Mouse (Mus musculus): Measurements from ENCODE around the gene Dnaaf2.

The Dnaaf2 gene

DNA sequence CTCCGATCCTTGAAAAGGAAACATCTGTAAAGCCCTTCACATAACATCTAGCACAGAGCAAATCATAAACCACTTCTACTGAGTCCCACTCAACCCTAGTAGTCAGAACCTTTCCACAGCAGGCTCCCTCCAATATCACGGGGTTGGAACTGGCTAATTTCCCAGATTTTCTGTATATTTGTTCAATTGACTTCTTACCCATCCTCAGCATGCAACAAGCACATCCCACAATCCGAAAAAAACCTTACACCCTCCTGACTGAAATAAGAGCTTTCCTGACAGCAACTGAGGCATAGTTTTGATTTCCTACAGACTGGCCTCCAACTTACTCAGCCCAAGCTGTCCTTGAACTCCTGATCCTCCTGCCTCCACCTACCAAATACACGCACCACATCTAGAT, 41.8 kb downstream of the Dnaaf2 start:
- TF ChIP-seq GATA4 (IDR thresholded peaks at IDR 0.05; ENCODE audit: insufficient replicate concordance, low read length) = no peak

DNA sequence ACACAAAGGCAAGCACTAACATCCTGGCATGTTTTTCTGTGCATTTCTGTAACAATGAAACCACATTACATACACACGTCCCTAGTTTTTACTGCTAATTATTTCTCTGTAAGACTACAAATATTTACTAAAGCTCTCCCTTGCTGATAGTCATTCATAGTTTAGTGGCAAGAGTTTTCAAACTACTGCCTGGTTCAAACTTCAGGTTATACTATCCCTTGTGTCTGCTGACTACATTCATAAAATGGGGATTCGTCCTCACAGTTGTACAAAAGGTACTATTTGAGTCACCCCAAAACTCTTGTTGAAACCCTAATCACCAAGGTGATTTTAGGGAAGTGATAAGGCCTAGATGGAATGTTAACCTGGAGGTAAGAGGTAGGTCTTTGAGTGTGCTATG, 42.3 kb downstream of the Dnaaf2 start:
- TF ChIP-seq GATA4 (IDR thresholded peaks at IDR 0.05; ENCODE audit: insufficient replicate concordance, low read length) = no peak

DNA sequence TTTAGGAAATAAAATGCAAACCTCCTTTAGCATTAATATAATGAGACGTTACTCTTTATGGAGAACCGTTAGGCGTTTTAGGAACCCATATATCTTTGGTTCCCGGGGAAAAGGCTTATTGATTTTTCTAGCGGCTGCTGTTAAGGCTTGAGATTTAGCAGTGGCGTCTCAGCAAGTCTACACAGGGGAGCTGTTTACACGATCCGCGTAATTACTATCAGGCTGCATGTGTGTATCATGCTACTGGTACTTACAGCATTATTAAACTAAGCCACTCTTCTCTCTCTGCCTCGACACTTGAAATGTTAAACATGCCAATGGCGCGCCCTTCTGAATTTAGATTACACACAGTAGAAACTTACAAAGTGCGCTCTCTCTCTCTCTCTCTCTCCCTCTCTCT, 48.2 kb downstream of the Dnaaf2 start:
- TF ChIP-seq GATA4 (IDR thresholded peaks at IDR 0.05; ENCODE audit: insufficient replicate concordance, low read length) = no peak

DNA sequence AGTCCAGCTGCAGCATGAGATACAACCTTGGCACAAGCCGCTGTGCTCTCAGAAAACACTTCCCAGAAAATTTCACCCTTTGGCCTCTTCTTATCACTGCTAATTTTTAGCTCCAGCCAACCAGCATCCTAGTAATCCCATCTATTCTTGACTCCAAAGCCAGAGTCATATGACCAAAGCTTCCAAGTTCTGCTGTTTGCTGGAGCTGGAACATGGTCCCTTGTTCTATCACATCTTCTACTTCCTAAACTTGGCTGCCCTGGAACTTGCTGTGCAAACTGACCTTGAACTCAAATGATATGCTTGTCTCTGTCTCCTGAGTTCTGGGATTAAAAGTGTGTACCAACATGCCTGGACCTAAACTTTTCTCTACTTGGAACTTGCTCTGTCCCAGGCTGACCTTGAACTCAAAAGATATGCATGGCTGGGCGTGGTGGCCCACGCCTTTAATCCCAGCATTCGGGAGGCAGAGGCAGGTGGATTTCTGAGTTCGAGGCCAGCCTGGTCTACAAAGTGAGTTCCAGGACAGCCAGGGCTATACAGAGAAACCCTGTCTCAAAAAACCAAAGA, 51.0 kb downstream of the Dnaaf2 start:
- no peak for TF ChIP-seq GATA4 (IDR thresholded peaks at IDR 0.05; ENCODE audit: insufficient replicate concordance, low read length)

DNA sequence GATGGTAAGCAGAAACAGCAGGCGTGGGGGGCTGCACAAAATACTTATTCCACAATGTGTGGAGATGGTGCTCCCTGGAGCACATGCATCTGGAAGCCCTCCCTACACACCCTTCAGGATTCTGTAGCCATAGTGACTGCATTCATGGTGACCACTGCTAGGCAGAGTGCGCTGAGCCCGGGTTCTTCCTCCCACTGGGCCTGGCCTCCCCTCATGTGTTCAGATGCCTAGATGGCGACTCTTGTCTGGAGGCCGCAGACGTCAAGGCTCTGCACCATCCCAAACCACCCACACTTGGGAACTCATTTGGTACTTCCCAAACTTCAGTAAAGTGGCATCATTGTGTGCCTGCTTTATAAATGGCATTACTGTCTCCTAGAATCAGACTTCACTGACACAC, 54.8 kb downstream of the Dnaaf2 start:
- no peak for TF ChIP-seq GATA4 (IDR thresholded peaks at IDR 0.05; ENCODE audit: insufficient replicate concordance, low read length)

DNA sequence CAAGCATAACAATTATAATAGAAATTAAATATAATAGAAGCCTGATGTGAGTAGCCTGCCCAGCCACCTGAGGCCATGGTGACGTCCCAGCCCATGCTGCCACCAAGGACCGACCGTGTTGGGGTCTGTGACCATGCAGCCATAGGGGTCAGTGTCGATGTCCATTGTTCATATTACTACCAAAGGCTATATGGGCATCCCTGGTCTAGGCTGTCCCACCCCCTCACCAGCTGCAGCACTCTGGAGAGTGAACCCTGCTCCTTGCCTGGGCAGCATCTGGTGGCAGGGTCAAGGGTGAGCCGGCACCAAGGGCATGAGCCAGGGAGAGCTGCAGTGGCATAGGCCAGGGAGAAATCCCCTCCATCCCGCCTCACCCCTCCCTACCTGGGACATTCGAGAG, 58.4 kb downstream of the Dnaaf2 start:
- TF ChIP-seq GATA4 (IDR thresholded peaks at IDR 0.05; ENCODE audit: insufficient replicate concordance, low read length) = no peak

DNA sequence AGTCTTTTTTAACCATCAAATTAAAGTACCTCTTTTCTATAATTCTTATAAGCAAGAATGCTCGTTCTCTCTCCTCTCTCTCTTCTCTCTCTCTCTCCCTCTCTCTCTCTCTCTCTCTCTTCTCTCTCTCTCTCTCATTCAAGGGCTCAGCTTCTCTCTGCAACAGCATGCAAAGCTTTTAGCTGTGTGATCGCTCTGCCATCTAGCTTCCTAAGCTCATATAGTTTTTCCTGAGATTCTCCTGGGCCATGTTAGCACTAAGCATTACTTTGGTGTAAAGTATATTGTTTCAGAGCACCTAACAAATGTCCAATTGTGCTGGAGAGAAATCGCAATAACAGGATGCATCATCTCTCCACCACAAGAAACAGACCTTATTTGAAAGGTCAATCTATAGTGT, 59.0 kb downstream of the Dnaaf2 start:
- TF ChIP-seq GATA4 (IDR thresholded peaks at IDR 0.05; ENCODE audit: insufficient replicate concordance, low read length) = no peak
